Mouse (Mus musculus) midbrain, embryonic 10.5 days (tissue): Measurements from ENCODE around the gene Palld. TPM values are rescaled to one million over a fixed set of nuclear protein-coding genes. Genes with fewer than 3 reads are reported as not detected.

Experiments used
- DNase-seq: peaks from one replicate; pipeline ENCODE4 v3.0.0-alpha.2; 2017; ENCODE audit warnings: low spot score
- H3K27ac ChIP-seq: fragments of 300-500 bp; sonication (generic); replicated peaks from 2 replicates; pipeline ENCODE4 v1.5.1; 2016; ENCODE audit warnings: mild to moderate bottlenecking
- H3K27me3 ChIP-seq: fragments of 300-500 bp; sonication (generic); 2 replicates; pipeline ENCODE4 v1.6.1; 2016; ENCODE audit warnings: low read depth, mild to moderate bottlenecking; ENCODE audit not compliant: poor library complexity, severe bottlenecking
- H3K36me3 ChIP-seq: fragments of 300-500 bp; sonication (generic); 2 replicates; pipeline ENCODE4 v1.6.1; 2016; ENCODE audit warnings: mild to moderate bottlenecking, moderate library complexity
- H3K4me1 ChIP-seq: fragments of 300-500 bp; sonication (generic); 2 replicates; pipeline ENCODE4 v1.6.1; 2016
- H3K4me3 ChIP-seq: fragments of 300-500 bp; sonication (generic); 2 replicates; pipeline ENCODE4 v1.5.1; 2016; ENCODE audit warnings: mild to moderate bottlenecking, moderate library complexity
- H3K9me3 ChIP-seq: fragments of 300-500 bp; sonication (generic); replicated peaks from 2 replicates; pipeline ENCODE4 v1.6.1; 2016; ENCODE audit warnings: mild to moderate bottlenecking
- WGBS: fragments of 180-500 bp; shearing (Covaris S2); methylation state at CpG from one replicate; pipeline ENCODE4 v1.1.7; 2016; 5-methylcytosine and 5-hydroxymethylcytosine counted together
- polyA plus RNA-seq: library from polyadenylated mRNA; unstranded; fragments of >200 nt; fragmentation: Nextera tagmentation; extraction: Ambion mirVana; gene quantifications from 2 replicates; pipeline ENCODE4 v1.2.1, GENCODE M21; 2016

Palld gene
- 58.2 and 63.9 TPM in 2 replicates for polyA plus RNA-seq

DNA sequence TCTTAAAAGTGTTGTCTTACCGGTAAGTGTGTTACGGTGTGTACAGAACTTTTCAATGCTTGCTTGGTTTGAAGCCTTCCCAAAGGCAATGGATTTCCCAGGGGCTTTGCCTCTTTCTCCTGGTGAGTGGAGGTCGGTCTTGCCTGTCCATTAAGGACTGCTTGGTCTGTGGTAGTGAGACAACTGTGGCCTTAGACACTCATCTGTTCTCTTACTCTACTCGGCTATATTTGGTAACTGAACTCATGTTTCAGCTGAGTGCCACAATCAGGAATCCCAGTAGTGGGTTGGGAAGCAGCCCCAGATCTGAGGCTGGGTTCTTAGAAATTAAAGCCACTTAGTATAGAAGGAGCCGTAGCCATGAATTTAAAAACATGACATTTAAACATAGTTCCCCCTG lies at the start of gene Palld:
TSS of gene Palld (minus strand) at position 170 of the 400 bp plus-strand sequence.
- H3K4me3 ChIP-seq, result no peak within 1 kb of the TSS
- 86% methylated on average over 5 of the region's 5 CpGs for WGBS
- H3K27me3 ChIP-seq, result no peaks in the 10 kb centered on the region
- no peaks in the 10 kb centered on the region for H3K9me3 ChIP-seq
- DNase-seq, result no peak
- no peaks in the 10 kb centered on the region for H3K36me3 ChIP-seq
- peak within 1 kb of the TSS; percentile 84 for H3K27ac ChIP-seq
- H3K4me1 ChIP-seq, result peaks cover 17% of the 10 kb centered on the region

DNA sequence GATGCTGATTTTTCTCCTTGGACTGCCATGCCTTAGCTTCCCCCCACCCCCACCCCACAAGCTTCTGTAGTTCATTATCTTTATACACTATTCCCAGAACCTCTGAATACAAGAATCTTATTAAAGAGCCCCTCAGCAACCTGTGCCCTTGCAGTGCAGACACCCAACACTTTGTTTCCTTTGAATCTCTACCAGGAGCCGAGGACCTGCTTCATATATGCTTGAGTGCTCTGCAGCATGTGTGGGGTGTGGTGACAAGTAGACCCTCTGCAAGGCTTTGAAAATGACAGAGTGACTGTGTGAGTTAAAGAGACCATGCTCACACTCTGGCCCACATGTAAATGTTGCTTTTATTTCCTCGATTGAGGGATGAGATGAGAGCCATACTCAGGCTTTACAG lies 35.1 kb upstream of the Palld start:
- Histone ChIP-seq H3K27me3 (no peaks in the 10 kb centered on the region), H3K27ac (no peak overlapping the region), H3K36me3 (no peaks in the 10 kb centered on the region), H3K4me3 (no peak overlapping the region), H3K4me1 (no peaks in the 10 kb centered on the region), H3K9me3 (no peaks in the 10 kb centered on the region)
- 78% methylated on average over 2 of the region's 2 CpGs for WGBS
- no peak for DNase-seq

- Histone ChIP-seq H3K4me1 (peaks cover 1% of the 10 kb centered on the region), H3K27me3 (peaks cover 7% of the 10 kb centered on the region; the same call in 1 of the 2 replicates), H3K36me3 (no peaks in the 10 kb centered on the region), H3K9me3 (no peaks in the 10 kb centered on the region), H3K27ac (no peak overlapping the region), H3K4me3 (no peak overlapping the region)
- no peak for DNase-seq
- WGBS, result 50% methylated on average over 2 of the region's 2 CpGs
Observed at GRCm38 (mm10) chr8:61933243-61933642, 30.8 kb upstream of the Palld start.

GRCm38 (mm10) chr8:61927777-61928494 lies 25.4 kb upstream of the Palld start, which contains the start of gene Ddx60:
Gene Ddx60, plus strand, starts transcription at chr8:61928087.
- peak; percentile 12 for DNase-seq
- Histone ChIP-seq H3K4me3 (peak within 1 kb of the TSS; percentile 53), H3K4me1 (peaks cover 9% of the 10 kb centered on the region), H3K27ac (peak within 1 kb of the TSS; percentile 65; the same call in 1 of the 2 replicates), H3K9me3 (no peaks in the 10 kb centered on the region), H3K27me3 (peaks cover 25% of the 10 kb centered on the region), H3K36me3 (no peaks in the 10 kb centered on the region)
- 12% methylated on average over 22 of the region's 22 CpGs for WGBS

GRCm38 (mm10) chr8:61924518-61924917 lies 22.0 kb upstream of the Palld start:
- H3K4me1 ChIP-seq, result peaks cover 9% of the 10 kb centered on the region
- peaks cover 25% of the 10 kb centered on the region for H3K27me3 ChIP-seq
- H3K27ac ChIP-seq, result no peak overlapping the region
- no peaks in the 10 kb centered on the region for H3K36me3 ChIP-seq
- H3K4me3 ChIP-seq, result no peak overlapping the region
- no peaks in the 10 kb centered on the region for H3K9me3 ChIP-seq
- 98% methylated on average over 1 of the region's 1 CpGs for WGBS
- DNase-seq, result no peak

DNA sequence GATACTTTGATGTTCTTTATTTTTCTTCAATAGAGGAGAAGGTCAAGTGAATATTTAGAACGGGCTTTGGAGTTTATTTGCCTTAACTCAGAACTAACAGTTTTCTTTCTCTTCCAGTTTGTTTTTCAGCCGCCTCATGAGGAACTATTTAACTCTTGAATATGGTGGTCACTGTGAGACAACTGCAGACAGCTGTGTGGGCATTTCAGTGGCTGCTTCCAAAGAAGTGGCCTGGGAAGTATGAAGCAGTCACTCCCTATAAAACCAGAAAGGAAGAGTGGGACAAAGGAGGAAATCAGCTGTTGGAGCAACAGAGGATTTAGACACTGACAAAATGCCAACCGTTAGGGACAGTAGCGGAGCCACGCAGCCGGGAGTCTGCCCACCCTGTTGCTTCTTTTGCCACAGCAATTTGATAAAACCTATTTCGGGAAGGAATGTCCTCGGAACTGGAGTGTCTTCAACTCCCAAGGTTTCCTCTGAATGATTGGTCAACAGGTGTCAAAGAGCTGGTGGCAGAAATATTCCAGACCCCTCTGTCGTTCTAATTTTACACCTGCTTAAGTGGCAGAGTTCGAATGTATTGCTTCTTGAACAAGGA lies 19.1 kb upstream of the Palld start:
- Histone ChIP-seq H3K27me3 (0 out of 2 replicates have a peak, but pooled peaks cover 1% of the 10 kb centered on the region), H3K4me3 (no peak overlapping the region), H3K9me3 (no peaks in the 10 kb centered on the region), H3K27ac (no peak overlapping the region), H3K36me3 (no peaks in the 10 kb centered on the region), H3K4me1 (no peaks in the 10 kb centered on the region)
- DNase-seq, result no peak
- WGBS, result 88% methylated on average over 10 of the region's 10 CpGs

DNA sequence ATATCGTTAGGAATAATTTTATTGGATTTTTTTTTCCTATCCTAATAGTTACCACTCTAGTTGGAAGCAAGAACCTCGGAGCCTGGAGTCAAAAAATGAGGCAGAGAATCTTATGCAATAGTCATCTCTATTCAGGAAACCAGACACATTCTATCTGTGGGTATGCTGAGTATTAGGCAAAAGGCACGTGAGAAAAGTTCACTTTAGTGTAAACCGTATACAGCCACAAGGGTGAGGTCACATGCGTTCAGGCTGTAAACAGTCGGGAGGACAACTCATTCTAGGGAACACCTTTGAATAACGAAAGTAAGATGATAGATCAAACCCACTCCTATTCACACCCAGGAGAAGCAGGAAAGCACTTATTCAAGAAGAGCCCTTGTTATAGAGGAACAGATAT lies 17.9 kb upstream of the Palld start:
- no peak overlapping the region for H3K4me3 ChIP-seq
- H3K9me3 ChIP-seq, result no peaks in the 10 kb centered on the region
- no peaks in the 10 kb centered on the region for H3K4me1 ChIP-seq
- H3K27ac ChIP-seq, result no peak overlapping the region
- no peaks in the 10 kb centered on the region for H3K27me3 ChIP-seq
- no peak for DNase-seq
- H3K36me3 ChIP-seq, result no peaks in the 10 kb centered on the region
- WGBS, result 89% methylated on average over 7 of the region's 7 CpGs

GRCm38 (mm10) chr8:61919145-61919788 lies 16.8 kb upstream of the Palld start:
- 89% methylated on average over 2 of the region's 2 CpGs for WGBS
- H3K36me3 ChIP-seq, result no peaks in the 10 kb centered on the region
- H3K4me1 ChIP-seq, result no peaks in the 10 kb centered on the region
- no peaks in the 10 kb centered on the region for H3K9me3 ChIP-seq
- H3K4me3 ChIP-seq, result no peak overlapping the region
- no peaks in the 10 kb centered on the region for H3K27me3 ChIP-seq
- no peak for DNase-seq
- H3K27ac ChIP-seq, result no peak overlapping the region

- Histone ChIP-seq H3K4me1 (no peaks in the 10 kb centered on the region), H3K9me3 (no peaks in the 10 kb centered on the region), H3K27ac (no peak overlapping the region), H3K36me3 (no peaks in the 10 kb centered on the region), H3K4me3 (no peak overlapping the region), H3K27me3 (no peaks in the 10 kb centered on the region)
- WGBS, result 79% methylated on average over 4 of the region's 4 CpGs
- no peak for DNase-seq
Observed at GRCm38 (mm10) chr8:61917287-61917686, 14.8 kb upstream of the Palld start.

DNA sequence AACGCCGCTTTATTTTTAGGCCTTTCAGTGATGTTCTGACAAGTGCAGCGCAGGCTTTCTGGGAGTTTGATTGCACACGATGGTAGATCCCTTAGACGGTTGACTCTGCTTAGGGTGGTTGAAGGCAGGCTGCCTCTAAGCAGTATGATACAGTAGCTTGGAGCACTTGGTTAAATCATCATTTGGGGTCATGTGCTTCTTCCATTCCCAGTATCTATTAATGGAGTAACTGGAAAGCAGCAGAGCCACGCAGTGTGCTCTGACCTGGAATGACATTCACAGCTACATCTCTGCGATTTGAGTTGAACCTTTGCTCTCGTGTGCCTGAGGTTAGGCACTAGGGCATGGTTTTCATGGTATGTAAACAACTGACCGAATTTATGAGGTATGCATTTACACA lies 11.5 kb upstream of the Palld start:
- Histone ChIP-seq H3K27ac (no peak overlapping the region), H3K9me3 (no peaks in the 10 kb centered on the region), H3K36me3 (no peaks in the 10 kb centered on the region), H3K27me3 (no peaks in the 10 kb centered on the region), H3K4me3 (no peak overlapping the region), H3K4me1 (no peaks in the 10 kb centered on the region)
- WGBS, result 93% methylated on average over 9 of the region's 9 CpGs
- DNase-seq, result no peak

DNA sequence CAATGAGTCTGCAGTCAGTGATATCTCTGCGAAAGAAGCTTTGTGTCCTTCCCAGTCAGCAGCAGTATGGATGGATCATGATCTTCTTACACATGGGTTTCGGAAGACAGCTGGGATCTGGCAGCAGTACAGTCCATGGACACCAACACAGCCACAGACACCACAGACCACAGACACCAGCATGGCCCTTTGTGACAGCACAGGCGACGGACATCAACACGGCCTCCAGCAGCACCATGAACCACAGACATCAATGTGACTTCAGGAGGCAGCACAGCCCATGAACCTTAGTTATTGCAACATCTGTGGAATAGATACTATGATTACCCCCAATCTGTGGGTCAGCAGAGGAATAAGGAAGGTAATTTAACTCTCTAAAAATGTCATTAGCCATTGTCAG lies 10.3 kb upstream of the Palld start:
- Histone ChIP-seq H3K4me1 (0 out of 2 replicates have a peak, but pooled peaks cover 4% of the 10 kb centered on the region), H3K9me3 (no peaks in the 10 kb centered on the region), H3K27ac (no peak overlapping the region), H3K27me3 (no peaks in the 10 kb centered on the region), H3K4me3 (no peak overlapping the region), H3K36me3 (no peaks in the 10 kb centered on the region)
- 86% methylated on average over 5 of the region's 5 CpGs for WGBS
- no peak for DNase-seq

- no peak for DNase-seq
- WGBS, result 92% methylated on average over 3 of the region's 3 CpGs
- Histone ChIP-seq H3K9me3 (no peaks in the 10 kb centered on the region), H3K27ac (no peak overlapping the region), H3K4me3 (no peak overlapping the region), H3K4me1 (0 out of 2 replicates have a peak, but pooled peaks cover 4% of the 10 kb centered on the region), H3K27me3 (no peaks in the 10 kb centered on the region), H3K36me3 (no peaks in the 10 kb centered on the region)
Observed at GRCm38 (mm10) chr8:61909313-61909712, 6.8 kb upstream of the Palld start.
